Mouse (Mus musculus) lung, postnatal 0 days (tissue): ENCODE measurements at regions not wholly inside any gene's neighbourhood (a gene's known extent, or its start where the extent isn't known, plus 50 kb on each side); places are given as distances from the start of the nearest gene placed in this dataset.

ENCODE experiments used
- ATAC-seq: fragments of 200-750 bp; cut with Nextera tagmentation; 2 replicates; pipeline ENCODE4 v1.8.0; 2017; ENCODE audit warnings: moderate library complexity
- DNase-seq: peaks from one replicate; pipeline ENCODE4 v3.0.0-alpha.2; 2016; ENCODE audit warnings: low spot score
- H3K27ac ChIP-seq: fragments of 300-500 bp; sonication (generic); 2 replicates; pipeline ENCODE4 v1.5.1; 2014; ENCODE audit warnings: antibody characterized with exemption, mild to moderate bottlenecking, low read length, mixed read lengths
- H3K27me3 ChIP-seq: fragments of 300-500 bp; sonication (generic); replicated peaks from 2 replicates; pipeline ENCODE4 v1.6.1; 2014; ENCODE audit warnings: low read length, mixed read lengths; ENCODE audit not compliant: insufficient read depth
- H3K36me3 ChIP-seq: fragments of 300-500 bp; sonication (generic); 2 replicates; pipeline ENCODE4 v1.6.1; 2014; ENCODE audit warnings: low read length, mixed read lengths; ENCODE audit not compliant: insufficient read depth
- H3K4me1 ChIP-seq: fragments of 300-500 bp; sonication (generic); 2 replicates; pipeline ENCODE4 v1.6.1; 2014; ENCODE audit warnings: antibody characterized with exemption, low read depth, low read length, mixed read lengths; ENCODE audit not compliant: insufficient read depth
- H3K4me2 ChIP-seq: fragments of 300-500 bp; sonication (generic); replicated peaks from 2 replicates; pipeline ENCODE4 v1.6.1; 2014; ENCODE audit warnings: low read depth, mild to moderate bottlenecking, low read length, moderate library complexity, mixed read lengths
- H3K4me3 ChIP-seq: fragments of 300-500 bp; sonication (generic); 2 replicates; pipeline ENCODE4 v1.5.1; 2014; ENCODE audit warnings: low read depth, low read length
- H3K9ac ChIP-seq: fragments of 300-500 bp; sonication (generic); replicated peaks from 2 replicates; pipeline ENCODE4 v1.6.1; 2014; ENCODE audit warnings: low read depth, mild to moderate bottlenecking
- H3K9me3 ChIP-seq: fragments of 300-500 bp; sonication (generic); 2 replicates; pipeline ENCODE4 v1.6.1; 2016; ENCODE audit warnings: low read length, mixed read lengths
- CTCF ChIP-seq: IDR thresholded peaks from 2 replicates; pipeline ENCODE4 v1.5.1; 2016; ENCODE audit warnings: antibody characterized with exemption, mild to moderate bottlenecking
- EP300 ChIP-seq: IDR thresholded peaks from 2 replicates; pipeline ENCODE4 v1.6.1; 2016; ENCODE audit warnings: antibody characterized with exemption, mild to moderate bottlenecking, control low read depth
- WGBS: fragments of 180-500 bp; shearing (Covaris S2); extraction: QIAGEN DNeasy Blood & Tissue Kit; methylation state at CpG from one replicate; pipeline ENCODE4 v1.1.7; 2014; 5-methylcytosine and 5-hydroxymethylcytosine counted together

- 71% methylated on average over 3 of the region's 3 CpGs for WGBS
- ATAC-seq = no peak
Observed at GRCm38 (mm10) chr19:32973130-32973529, 215.8 kb downstream of the Pten start.

GRCm38 (mm10) chr19:32974778-32975240, 217.5 kb downstream of the Pten start:
- Histone ChIP-seq H3K4me1 (no peaks in the 10 kb centered on the region), H3K27ac (no peak overlapping the region), H3K4me3 (no peak overlapping the region), H3K9ac (no peak overlapping the region), H3K27me3 (no peaks in the 10 kb centered on the region), H3K9me3 (no peaks in the 10 kb centered on the region), H3K36me3 (no peaks in the 10 kb centered on the region), H3K4me2 (no peak overlapping the region)
- ATAC-seq (peak; percentile 19; the same call in 1 of the 2 replicates), DNase-seq (no peak)
- TF ChIP-seq EP300 = no peak
- no peak for TF ChIP-seq CTCF
- 60% methylated on average over 4 of the region's 4 CpGs for WGBS

More at GRCm38 (mm10) chr19:32973130-32973529, 215.8 kb downstream of the Pten start:
- TF ChIP-seq EP300 = no peak
- no peak for TF ChIP-seq CTCF
- H3K9ac ChIP-seq = no peak overlapping the region
- no peak for DNase-seq
- H3K36me3 ChIP-seq = no peaks in the 10 kb centered on the region
- no peaks in the 10 kb centered on the region for H3K27me3 ChIP-seq
- H3K9me3 ChIP-seq = no peaks in the 10 kb centered on the region
- H3K4me2 ChIP-seq = no peak overlapping the region
- no peak overlapping the region for H3K27ac ChIP-seq
- H3K4me1 ChIP-seq = no peaks in the 10 kb centered on the region
- H3K4me3 ChIP-seq = no peak overlapping the region

- Histone ChIP-seq H3K9me3 (no peaks in the 10 kb centered on the region), H3K4me2 (no peak overlapping the region), H3K27ac (no peak overlapping the region), H3K9ac (no peak overlapping the region), H3K4me1 (no peaks in the 10 kb centered on the region), H3K36me3 (no peaks in the 10 kb centered on the region), H3K4me3 (no peak overlapping the region), H3K27me3 (no peaks in the 10 kb centered on the region)
- no peak for TF ChIP-seq EP300
- no peak for TF ChIP-seq CTCF
- no peak for DNase-seq
- ATAC-seq = no peak
- 72% methylated on average over 5 of the region's 5 CpGs for WGBS
Observed at GRCm38 (mm10) chr19:32975303-32975702, 218.0 kb downstream of the Pten start.

GRCm38 (mm10) chr19:32976507-32976906, 219.2 kb downstream of the Pten start:
- H3K9ac ChIP-seq = no peak overlapping the region
- no peak overlapping the region for H3K27ac ChIP-seq
- 81% methylated on average over 7 of the region's 7 CpGs for WGBS
- no peak overlapping the region for H3K4me3 ChIP-seq
- ATAC-seq = no peak
- DNase-seq = no peak
- no peaks in the 10 kb centered on the region for H3K9me3 ChIP-seq
- no peak overlapping the region for H3K4me2 ChIP-seq
- TF ChIP-seq EP300 (no peak), CTCF (no peak)
- no peaks in the 10 kb centered on the region for H3K27me3 ChIP-seq
- H3K36me3 ChIP-seq = no peaks in the 10 kb centered on the region
- H3K4me1 ChIP-seq = no peaks in the 10 kb centered on the region

GRCm38 (mm10) chr19:32978037-32978745, 220.9 kb downstream of the Pten start:
- 67% methylated on average over 7 of the region's 7 CpGs for WGBS
- Histone ChIP-seq H3K36me3 (no peaks in the 10 kb centered on the region), H3K4me3 (no peak overlapping the region), H3K9ac (no peak overlapping the region), H3K4me2 (no peak overlapping the region), H3K4me1 (no peaks in the 10 kb centered on the region), H3K9me3 (no peaks in the 10 kb centered on the region), H3K27me3 (no peaks in the 10 kb centered on the region), H3K27ac (no peak overlapping the region)
- ATAC-seq = no peak
- no peak for DNase-seq
- TF ChIP-seq EP300 = no peak
- TF ChIP-seq CTCF = no peak

- H3K27me3 ChIP-seq = no peaks in the 10 kb centered on the region
- no peak overlapping the region for H3K4me2 ChIP-seq
- ATAC-seq (no peak), DNase-seq (no peak)
- H3K36me3 ChIP-seq = no peaks in the 10 kb centered on the region
- TF ChIP-seq CTCF = no peak
- TF ChIP-seq EP300 = no peak
- H3K4me1 ChIP-seq = no peaks in the 10 kb centered on the region
- 77% methylated on average over 5 of the region's 5 CpGs for whole genome bisulfite sequencing
- H3K9me3 ChIP-seq = no peaks in the 10 kb centered on the region
- no peak overlapping the region for H3K9ac ChIP-seq
- H3K4me3 ChIP-seq = no peak overlapping the region
- no peak overlapping the region for H3K27ac ChIP-seq
Observed at GRCm38 (mm10) chr19:32980142-32980541, 222.8 kb downstream of the Pten start.

GRCm38 (mm10) chr19:32988713-32989112, 231.4 kb downstream of the Pten start:
- H3K4me3 ChIP-seq = no peak overlapping the region
- WGBS = 59% methylated on average over 5 of the region's 5 CpGs
- H3K27me3 ChIP-seq = no peaks in the 10 kb centered on the region
- no peak overlapping the region for H3K9ac ChIP-seq
- H3K4me2 ChIP-seq = no peak overlapping the region
- ATAC-seq = no peak
- no peaks in the 10 kb centered on the region for H3K4me1 ChIP-seq
- TF ChIP-seq CTCF (no peak), EP300 (no peak)
- H3K9me3 ChIP-seq = no peaks in the 10 kb centered on the region
- DNase-seq = no peak
- no peak overlapping the region for H3K27ac ChIP-seq
- no peaks in the 10 kb centered on the region for H3K36me3 ChIP-seq
